Mouse (Mus musculus) testis, adult 2 months (tissue): Measurements from ENCODE around the gene Ust. TPM values are rescaled to one million over a fixed set of nuclear protein-coding genes. Genes with fewer than 3 reads are reported as not detected.

Experiments used
- H3K27ac ChIP-seq: fragments of 200-500 bp; 2 replicates; pipeline ENCODE4 v1.5.1; 2012; ENCODE audit warnings: low read depth, low read length; ENCODE audit not compliant: control insufficient read depth, insufficient read depth
- H3K27me3 ChIP-seq: fragments of 200-500 bp; 2 replicates; pipeline ENCODE4 v1.6.1; 2012; ENCODE audit warnings: mild to moderate bottlenecking, low read length, moderate library complexity; ENCODE audit not compliant: control insufficient read depth, insufficient read depth
- H3K36me3 ChIP-seq: fragments of 200-500 bp; 2 replicates; pipeline ENCODE4 v1.6.1; 2012; ENCODE audit warnings: mild to moderate bottlenecking, low read length; ENCODE audit not compliant: control insufficient read depth, insufficient read depth
- H3K4me1 ChIP-seq: fragments of 200-500 bp; 2 replicates; pipeline ENCODE4 v1.6.1; 2012; ENCODE audit warnings: low read length; ENCODE audit not compliant: control insufficient read depth, insufficient read depth
- H3K4me3 ChIP-seq: fragments of 200-500 bp; 2 replicates; pipeline ENCODE4 v1.5.1; 2012; ENCODE audit warnings: low read depth, mild to moderate bottlenecking, low read length, moderate library complexity, mixed read lengths; ENCODE audit not compliant: control insufficient read depth
- CTCF ChIP-seq: fragments of 200-500 bp; IDR thresholded peaks from 2 replicates; pipeline ENCODE4 v1.5.1; 2012; ENCODE audit warnings: low read depth, mild to moderate bottlenecking, inconsistent platforms, low read length, moderate library complexity; ENCODE audit not compliant: control insufficient read depth, insufficient read depth, insufficient replicate concordance
- POLR2A ChIP-seq: fragments of 200-500 bp; IDR thresholded peaks from 2 replicates; pipeline ENCODE4 v1.6.1; 2012; ENCODE audit warnings: low read depth, mild to moderate bottlenecking, inconsistent platforms, low read length, moderate library complexity; ENCODE audit not compliant: control insufficient read depth
- polyA plus RNA-seq: library from polyadenylated mRNA; depleted of rRNA; stranded (reverse); fragments of >200 nt; gene quantifications from 2 replicates; pipeline ENCODE4 v1.2.3, GENCODE M21; 2012

Ust gene
- polyA plus RNA-seq, 1 experiment = 1.1 TPM

GRCm38 (mm10) chr10:8173032-8173431, 345.6 kb downstream of the Ust start:
- H3K4me1 ChIP-seq = peaks cover 2% of the 10 kb centered on the region; the same call in 1 of the 2 replicates
- no peaks in the 10 kb centered on the region for H3K36me3 ChIP-seq
- no peak overlapping the region for H3K4me3 ChIP-seq
- no peaks in the 10 kb centered on the region for H3K27me3 ChIP-seq
- no peak overlapping the region for H3K27ac ChIP-seq
- TF ChIP-seq POLR2A = no peak
- TF ChIP-seq CTCF = no peak

DNA sequence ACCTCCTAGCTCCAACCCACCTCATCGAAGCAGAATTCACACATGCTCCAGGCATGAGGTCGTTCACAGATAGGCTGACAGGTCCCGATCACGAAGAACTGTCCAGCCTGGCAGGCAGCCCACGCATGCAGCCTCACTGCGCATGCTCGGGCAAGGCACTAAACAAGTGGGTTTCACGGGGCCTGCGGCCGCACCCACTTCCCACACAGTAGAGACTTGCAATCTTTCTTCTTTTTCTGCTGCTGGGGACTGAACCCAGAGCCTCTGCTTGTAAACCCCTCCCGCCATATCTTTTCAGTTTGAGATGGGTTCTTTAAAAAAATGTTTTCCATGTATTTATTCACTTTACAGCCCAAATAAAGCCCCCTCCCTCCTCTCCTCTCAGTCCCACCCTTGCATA, 347.1 kb downstream of the Ust start:
- TF ChIP-seq POLR2A = no peak
- TF ChIP-seq CTCF = no peak
- H3K27ac ChIP-seq = no peak overlapping the region
- H3K4me1 ChIP-seq = peaks cover 2% of the 10 kb centered on the region; the same call in 1 of the 2 replicates
- H3K4me3 ChIP-seq = no peak overlapping the region
- H3K36me3 ChIP-seq = no peaks in the 10 kb centered on the region
- H3K27me3 ChIP-seq = no peaks in the 10 kb centered on the region
